Mouse (Mus musculus): Measurements from ENCODE around the gene Hopx. TPM values are rescaled to one million over a fixed set of nuclear protein-coding genes. Genes with fewer than 3 reads are reported as not detected.

Gene Hopx
- total and polyA plus RNA-seq, 3 experiments: 26.8 to 43.4 TPM; not detected in 1

- Histone ChIP-seq H3K9me3 (replicated peaks; ENCODE audit: insufficient read depth, low read length) (no peaks in the 10 kb centered on the region), H3K36me3 (ENCODE audit: control insufficient read depth in 1 of 2, insufficient read depth in 2 of 2, low read length in 2 of 2) (no peaks in the 10 kb centered on the region), H3K27ac (ENCODE audit: control insufficient read depth, low read depth, low read length) (no peak overlapping the region), H3K4me3 (ENCODE audit: control insufficient read depth in 1 of 2, insufficient read depth in 1 of 2, low read depth in 2 of 2, low read length in 2 of 2) (no peak overlapping the region), H3K79me2 (ENCODE audit: control insufficient read depth, insufficient read depth, low read length, poor library complexity) (no peaks in the 10 kb centered on the region), H3K9ac (ENCODE audit: control insufficient read depth, low read depth, low read length, poor library complexity, severe bottlenecking) (no peak overlapping the region), H3K27me3 (ENCODE audit: control insufficient read depth in 1 of 2, insufficient read depth in 2 of 2, low read length in 2 of 2) (peaks cover 1 to 5% of the 10 kb centered on the region in 2 experiments; a peak in 2 of 4 replicates), H3K4me1 (ENCODE audit: control insufficient read depth in 1 of 2, insufficient read depth in 2 of 2, low read length in 2 of 2) (no peaks in the 10 kb centered on the region)
- DNase-seq (ENCODE audit: low read depth, low spot score): no peak
- TF ChIP-seq POLR2A (IDR thresholded peaks at IDR 0.05; ENCODE audit: control insufficient read depth in 1 of 2, insufficient read depth in 1 of 2, low read depth in 1 of 2, low read length in 2 of 2, poor library complexity in 1 of 2) (no peak), MEF2A (IDR thresholded peaks at IDR 0.05; ENCODE audit: extremely low read depth, insufficient replicate concordance, low read depth, low read length, poor library complexity, severe bottlenecking) (no peak), MAX (IDR thresholded peaks at IDR 0.05; ENCODE audit: low read length) (no peak), EP300 (IDR thresholded peaks at IDR 0.05; ENCODE audit: low read depth in 1 of 2, low read length in 2 of 2) (no peak), TAL1 (IDR thresholded peaks at IDR 0.05; ENCODE audit: low read length) (no peak), HCFC1 (IDR thresholded peaks at IDR 0.05; ENCODE audit: low read depth, low read length) (no peak), BHLHE40 (IDR thresholded peaks at IDR 0.05; ENCODE audit: borderline replicate concordance, low read depth, low read length) (no peak), GABPA (IDR thresholded peaks at IDR 0.05; ENCODE audit: low read depth, low read length) (no peak), POLR2AphosphoS2 (IDR thresholded peaks at IDR 0.05; ENCODE audit: low read length) (no peak), E2F4 (IDR thresholded peaks at IDR 0.05; ENCODE audit: borderline replicate concordance, low read depth, low read length) (no peak), SMC3 (IDR thresholded peaks at IDR 0.05; ENCODE audit: low read depth, low read length) (no peak), MAFK (IDR thresholded peaks at IDR 0.05; ENCODE audit: borderline replicate concordance, low read depth, low read length) (no peak), TBP (IDR thresholded peaks at IDR 0.05; ENCODE audit: low read depth, low read length) (no peak)
Measured at GRCm38 (mm10) chr5:77080761-77081160, 34.2 kb downstream of the Hopx start.

DNA sequence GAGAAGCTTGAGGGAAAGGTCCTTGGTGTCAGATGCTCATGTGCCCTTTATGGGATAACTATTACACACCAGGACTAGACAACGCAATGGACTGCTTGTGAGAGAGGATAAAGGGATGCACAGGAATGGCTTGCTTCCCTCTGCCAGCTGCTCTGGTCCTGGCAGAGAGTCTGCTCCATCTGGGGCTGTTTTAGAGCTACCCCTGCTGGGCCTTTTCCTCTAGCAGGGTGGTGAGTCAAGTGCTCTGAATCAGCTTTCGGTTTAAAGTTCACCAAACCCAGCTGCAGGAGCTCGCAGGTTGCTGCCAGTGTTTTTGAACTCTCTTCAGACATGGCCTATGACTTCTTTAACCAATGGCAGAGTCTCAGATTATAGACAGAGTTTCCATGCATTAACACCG lies 39.0 kb downstream of the Hopx start:
- no peaks in the 10 kb centered on the region for H3K79me2 ChIP-seq (ENCODE audit: control insufficient read depth, insufficient read depth, low read length, poor library complexity)
- DNase-seq (ENCODE audit: low read depth, low spot score): no peak
- no peak overlapping the region for H3K4me3 ChIP-seq (ENCODE audit: control insufficient read depth in 1 of 2, insufficient read depth in 1 of 2, low read depth in 2 of 2, low read length in 2 of 2)
- H3K9ac ChIP-seq (ENCODE audit: control insufficient read depth, low read depth, low read length, poor library complexity, severe bottlenecking): no peak overlapping the region
- no peak overlapping the region for H3K27ac ChIP-seq (ENCODE audit: control insufficient read depth, low read depth, low read length)
- H3K4me1 ChIP-seq (ENCODE audit: control insufficient read depth in 1 of 2, insufficient read depth in 2 of 2, low read length in 2 of 2): no peaks in the 10 kb centered on the region; a peak in 2 of 4 replicates
- TF ChIP-seq NRF1 (IDR thresholded peaks at IDR 0.05; ENCODE audit: insufficient read depth, low read depth, low read length, poor library complexity, severe bottlenecking): no peak
- H3K27me3 ChIP-seq (ENCODE audit: control insufficient read depth in 1 of 2, insufficient read depth in 2 of 2, low read length in 2 of 2): 0 out of 4 replicates have a peak, but pooled peaks cover 0 to under 1% of the 10 kb centered on the region in 2 experiments
- H3K9me3 ChIP-seq (replicated peaks; ENCODE audit: insufficient read depth, low read length): no peaks in the 10 kb centered on the region
- H3K36me3 ChIP-seq (ENCODE audit: control insufficient read depth in 1 of 2, insufficient read depth in 2 of 2, low read length in 2 of 2): no peaks in the 10 kb centered on the region

GRCm38 (mm10) chr5:77074914-77075313 lies 40.0 kb downstream of the Hopx start:
- no peak for TF ChIP-seq POLR2A (IDR thresholded peaks at IDR 0.05; ENCODE audit: control insufficient read depth in 1 of 2, insufficient read depth in 1 of 2, low read depth in 1 of 2, low read length in 2 of 2, poor library complexity in 1 of 2)
- no peak for TF ChIP-seq USF1 (IDR thresholded peaks at IDR 0.05; ENCODE audit: low read depth, low read length)
- TF ChIP-seq USF2 (IDR thresholded peaks at IDR 0.05; ENCODE audit: borderline replicate concordance in 1 of 2, insufficient read depth in 1 of 2, low read depth in 1 of 2, low read length in 2 of 2): no peak
- TF ChIP-seq BHLHE40 (IDR thresholded peaks at IDR 0.05; ENCODE audit: borderline replicate concordance, low read depth, low read length): no peak
- TF ChIP-seq MXI1 (IDR thresholded peaks at IDR 0.05; ENCODE audit: low read depth, low read length): no peak
- no peak for TF ChIP-seq NELFE (IDR thresholded peaks at IDR 0.05; ENCODE audit: low read depth, low read length)
- TF ChIP-seq SMC3 (IDR thresholded peaks at IDR 0.05; ENCODE audit: low read depth, low read length): no peak
- TF ChIP-seq SIN3A (IDR thresholded peaks at IDR 0.05; ENCODE audit: low read length): no peak
- TF ChIP-seq RCOR1 (IDR thresholded peaks at IDR 0.05; ENCODE audit: low read depth, low read length): no peak
- TF ChIP-seq ETS1 (IDR thresholded peaks at IDR 0.05; ENCODE audit: low read depth, low read length): no peak
- no peak for TF ChIP-seq MAZ (IDR thresholded peaks at IDR 0.05; ENCODE audit: low read depth, low read length)
- TF ChIP-seq HCFC1 (IDR thresholded peaks at IDR 0.05; ENCODE audit: low read depth, low read length): no peak
- TF ChIP-seq ZKSCAN1 (IDR thresholded peaks at IDR 0.05; ENCODE audit: low read depth, low read length): no peak
- no peak for TF ChIP-seq GABPA (IDR thresholded peaks at IDR 0.05; ENCODE audit: low read depth, low read length)
- TF ChIP-seq TBP (IDR thresholded peaks at IDR 0.05; ENCODE audit: low read depth, low read length): no peak
- TF ChIP-seq EP300 (IDR thresholded peaks at IDR 0.05; ENCODE audit: low read depth in 1 of 2, low read length in 2 of 2): no peak
- no peak for TF ChIP-seq GATA1 (IDR thresholded peaks at IDR 0.05; ENCODE audit: low read depth, low read length)
- H3K9ac ChIP-seq (ENCODE audit: control insufficient read depth, low read depth, low read length, poor library complexity, severe bottlenecking): no peak overlapping the region
- no peaks in the 10 kb centered on the region for H3K79me2 ChIP-seq (ENCODE audit: control insufficient read depth, insufficient read depth, low read length, poor library complexity)
- H3K27ac ChIP-seq (ENCODE audit: control insufficient read depth, low read depth, low read length): no peak overlapping the region
- no peaks in the 10 kb centered on the region; a peak in 2 of 4 replicates for H3K4me1 ChIP-seq (ENCODE audit: control insufficient read depth in 1 of 2, insufficient read depth in 2 of 2, low read length in 2 of 2)
- H3K36me3 ChIP-seq (ENCODE audit: control insufficient read depth in 1 of 2, insufficient read depth in 2 of 2, low read length in 2 of 2): no peaks in the 10 kb centered on the region
- H3K9me3 ChIP-seq (replicated peaks; ENCODE audit: insufficient read depth, low read length): no peaks in the 10 kb centered on the region
- no peak for DNase-seq (ENCODE audit: low read depth, low spot score)
- no peaks in the 10 kb centered on the region for H3K27me3 ChIP-seq (ENCODE audit: control insufficient read depth in 1 of 2, insufficient read depth in 2 of 2, low read length in 2 of 2)
- H3K4me3 ChIP-seq (ENCODE audit: control insufficient read depth in 1 of 2, insufficient read depth in 1 of 2, low read depth in 2 of 2, low read length in 2 of 2): no peak overlapping the region
